Mouse (Mus musculus) embryo, embryonic 9.5 days (tissue): Measurements from ENCODE around the gene Zfp275.
"Not testable (repeated sequence)": the region's sequence is repeated elsewhere in the genome, so short reads cannot be mapped to it uniquely, and the experiment has no call there.

ENCODE experiments used
- DNase-seq: peaks from one replicate; pipeline ENCODE4 v3.0.0-alpha.2; 2017; ENCODE audit errors: extremely low spot score

Gene Zfp275

DNA sequence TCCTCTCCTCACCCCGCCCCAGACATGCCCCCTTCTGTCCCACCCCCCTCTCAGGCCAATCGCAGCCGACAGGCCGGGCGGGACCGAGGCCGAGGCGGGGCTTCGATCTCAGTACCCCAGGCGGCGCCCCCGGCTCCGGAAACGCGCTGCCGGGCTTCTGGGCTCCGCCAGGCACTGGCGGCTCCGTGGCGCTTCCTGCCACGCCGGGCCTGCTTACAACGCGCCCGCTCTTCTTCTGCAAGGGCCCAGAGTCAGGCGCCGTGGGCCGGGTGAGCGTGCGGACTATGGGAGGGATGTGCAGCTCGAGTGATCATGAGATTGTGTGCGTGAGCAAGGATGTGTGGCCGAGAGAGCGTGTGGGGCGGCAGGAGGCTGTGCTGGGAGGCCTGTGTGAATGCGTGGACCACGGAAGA lies at the start of gene Zfp275:
Gene Zfp275, plus strand, starts transcription at position 139 of the 413 bp plus-strand sequence.
- peak; percentile 77 for DNase-seq

DNA sequence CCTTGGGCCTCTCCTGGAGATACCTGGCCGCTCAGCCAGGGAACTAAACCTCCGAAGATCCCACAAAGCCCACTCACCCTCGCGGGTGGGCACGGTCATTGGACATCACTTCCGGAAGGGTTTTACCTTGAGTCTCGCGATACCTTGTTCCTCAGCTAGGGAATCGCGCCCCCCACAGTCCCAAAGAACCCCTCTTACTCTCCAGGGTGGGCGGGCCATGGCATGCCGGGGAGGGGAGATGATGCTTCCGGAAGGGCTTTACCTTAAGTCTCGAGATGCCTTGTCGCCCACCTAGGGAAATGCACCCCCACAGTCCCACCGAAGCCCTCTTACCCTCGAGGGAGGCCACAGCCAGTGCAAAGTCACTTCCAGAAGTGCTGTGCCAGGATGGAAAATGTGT lies 49.5 kb upstream of the Zfp275 start, which contains the start of the genes Xlr5a and Xlr5c:
Gene Xlr5a, minus strand, starts transcription at position 101 of the 400 bp plus-strand sequence.
Gene Xlr5c, minus strand, starts transcription at position 101 of the 400 bp plus-strand sequence.
- DNase-seq: not testable (repeated sequence)

DNA sequence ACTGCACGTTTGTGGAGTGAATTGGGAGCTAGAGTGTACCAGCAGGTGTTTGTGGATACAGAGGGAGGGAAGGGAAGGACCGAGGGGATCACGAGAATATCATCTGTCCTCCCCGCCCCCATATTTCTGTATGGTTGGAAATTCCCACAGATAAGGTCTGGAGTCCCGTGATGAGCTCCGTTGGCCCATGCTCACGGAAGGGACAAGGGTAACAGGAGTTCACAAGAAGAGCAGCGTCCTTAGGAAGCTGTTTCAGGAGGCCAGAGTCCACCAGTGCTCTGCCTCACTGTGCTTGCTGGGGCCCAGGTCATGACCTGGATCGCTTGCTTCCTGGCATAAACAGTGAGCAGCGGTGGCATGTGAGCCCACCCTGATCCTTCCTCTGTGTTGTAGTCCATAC lies 46.7 kb upstream of the Zfp275 start:
- DNase-seq: not testable (repeated sequence)

DNA sequence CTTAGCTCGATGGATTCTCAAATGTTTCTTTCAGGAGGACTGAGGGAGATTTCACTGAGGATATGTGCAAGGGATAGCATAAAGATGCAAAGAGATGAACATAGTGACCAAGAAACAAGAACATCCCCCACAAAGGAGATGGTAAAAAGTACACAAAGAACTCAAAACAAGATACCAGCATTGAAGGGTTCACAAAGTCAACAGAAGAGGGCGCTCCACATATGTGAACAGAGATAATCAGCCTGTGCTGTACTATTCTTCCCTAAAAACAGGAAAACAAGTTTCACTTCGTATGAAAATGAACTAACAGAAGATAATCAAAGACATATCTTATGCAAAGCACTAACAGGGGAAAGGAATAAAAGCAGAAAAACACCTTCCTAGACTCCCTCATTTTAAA lies 29.9 kb upstream of the Zfp275 start:
- peak; percentile 1 for DNase-seq

DNA sequence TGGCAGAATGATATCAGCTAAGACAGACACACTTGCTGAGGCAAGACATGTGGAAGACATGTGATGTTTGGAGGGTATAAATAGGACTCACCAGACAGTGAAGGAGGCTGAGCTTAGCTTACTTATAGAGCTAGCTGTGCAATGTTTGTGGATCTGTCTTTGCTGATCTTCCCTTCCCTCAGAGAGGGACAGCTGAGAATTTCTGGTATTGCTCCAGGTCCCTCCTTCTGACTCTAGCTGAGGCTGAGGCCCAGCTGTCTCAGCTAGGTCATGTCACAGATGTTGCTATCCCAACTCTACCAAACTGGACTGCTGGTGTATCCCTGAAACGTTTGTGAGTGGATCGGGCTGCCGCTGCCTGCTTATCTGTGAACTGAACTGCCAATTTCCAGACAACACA lies 21.4 kb upstream of the Zfp275 start:
- no peak for DNase-seq

DNA sequence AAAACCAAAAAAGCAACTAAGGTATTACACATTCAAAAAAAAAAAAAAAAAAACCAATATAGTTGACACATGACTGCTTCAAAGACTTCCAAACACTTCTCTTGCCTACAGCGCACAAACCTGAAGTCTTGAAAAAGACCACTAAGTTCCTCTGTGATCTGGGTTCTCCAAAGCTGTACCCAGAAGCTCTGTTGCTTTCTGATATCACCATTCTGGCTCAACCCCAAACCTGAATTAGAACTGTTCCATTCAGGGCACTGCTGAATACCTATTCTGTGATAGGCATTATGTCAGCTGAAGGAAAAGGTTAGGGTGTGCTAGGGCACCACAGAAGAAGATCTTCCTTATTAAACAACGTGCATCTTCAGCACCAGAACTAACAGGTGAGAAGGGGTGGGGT lies 15.2 kb upstream of the Zfp275 start:
- no peak for DNase-seq

DNA sequence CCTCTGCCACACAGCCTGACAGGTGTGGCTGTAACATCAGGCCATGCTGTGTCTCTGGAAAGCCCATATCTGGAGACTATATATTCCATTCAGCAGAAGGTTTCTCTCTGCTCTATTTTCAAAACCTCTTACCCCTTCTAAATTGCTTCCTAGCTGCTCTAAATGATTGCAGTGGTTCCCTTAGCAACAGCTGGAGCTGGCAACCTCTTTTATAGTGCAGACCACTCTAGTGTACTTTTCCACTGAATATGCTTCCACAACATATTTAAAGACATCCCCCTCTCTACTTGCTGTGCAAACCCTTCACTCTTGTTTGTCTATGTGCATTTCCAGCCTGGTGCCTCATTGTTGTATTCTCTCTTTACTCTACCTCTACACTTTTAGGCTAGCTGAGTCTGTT lies 8.9 kb upstream of the Zfp275 start:
- DNase-seq: no peak

DNA sequence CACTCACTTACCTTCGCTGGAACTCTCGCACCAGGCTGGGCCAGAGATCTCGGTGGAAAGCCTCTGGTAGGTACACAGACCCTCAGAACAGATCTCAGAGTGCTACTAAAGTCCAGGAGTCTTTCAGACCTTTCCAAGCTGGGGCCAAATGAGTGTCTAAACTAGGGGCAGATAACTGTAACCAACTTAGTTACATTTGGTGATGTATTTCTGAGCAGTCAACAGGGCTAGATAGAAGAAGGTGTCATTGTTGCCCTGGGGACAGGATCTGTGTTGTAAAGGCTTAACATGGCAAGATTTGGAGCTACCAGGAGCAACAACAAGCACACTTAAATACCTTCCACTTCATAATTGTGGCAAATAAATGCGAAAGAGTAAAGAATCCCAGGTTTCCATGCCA lies 5.7 kb upstream of the Zfp275 start, which contains the start of gene Gm45015:
Gene Gm45015, minus strand, starts transcription at position 101 of the 400 bp plus-strand sequence.
- DNase-seq: no peak

DNA sequence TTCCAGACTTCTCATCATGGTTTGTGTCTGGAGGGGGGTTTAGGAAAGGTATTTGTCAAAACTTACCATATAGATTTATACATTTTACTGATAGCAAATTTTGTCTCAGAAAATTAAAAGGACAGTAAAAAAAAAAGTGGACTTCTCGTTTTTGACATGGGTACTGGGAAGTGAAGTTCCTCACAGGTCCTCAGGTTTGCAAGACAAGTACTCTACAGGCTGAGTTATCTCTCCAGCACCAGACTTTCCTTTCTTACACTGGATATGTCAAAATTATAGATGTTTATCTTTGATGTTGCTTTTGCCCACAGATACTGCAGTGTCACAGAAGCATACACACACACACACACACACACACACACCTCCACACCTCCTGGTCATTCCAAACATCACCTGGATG lies 948 bp upstream of the Zfp275 start:
- no peak for DNase-seq

DNA sequence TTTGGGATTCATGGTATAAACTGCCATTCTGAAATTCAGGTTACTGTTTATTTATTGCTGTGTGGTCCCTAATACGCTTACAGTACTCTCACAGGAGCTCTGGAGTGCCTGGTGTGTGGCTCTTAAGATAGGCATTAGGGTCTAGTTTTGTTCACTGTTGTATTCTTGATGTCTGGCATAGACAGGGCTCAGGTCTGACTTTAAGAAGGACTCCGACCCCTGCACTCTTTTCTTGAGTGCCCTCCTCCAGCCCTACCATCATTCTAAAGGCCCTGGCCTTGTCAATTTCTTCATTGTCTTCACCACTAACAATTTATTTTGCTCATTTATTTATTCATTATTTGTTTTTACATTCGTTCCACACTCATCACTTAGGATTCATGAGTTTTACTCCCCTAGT lies 353 bp upstream of the Zfp275 start:
- no peak for DNase-seq

DNA sequence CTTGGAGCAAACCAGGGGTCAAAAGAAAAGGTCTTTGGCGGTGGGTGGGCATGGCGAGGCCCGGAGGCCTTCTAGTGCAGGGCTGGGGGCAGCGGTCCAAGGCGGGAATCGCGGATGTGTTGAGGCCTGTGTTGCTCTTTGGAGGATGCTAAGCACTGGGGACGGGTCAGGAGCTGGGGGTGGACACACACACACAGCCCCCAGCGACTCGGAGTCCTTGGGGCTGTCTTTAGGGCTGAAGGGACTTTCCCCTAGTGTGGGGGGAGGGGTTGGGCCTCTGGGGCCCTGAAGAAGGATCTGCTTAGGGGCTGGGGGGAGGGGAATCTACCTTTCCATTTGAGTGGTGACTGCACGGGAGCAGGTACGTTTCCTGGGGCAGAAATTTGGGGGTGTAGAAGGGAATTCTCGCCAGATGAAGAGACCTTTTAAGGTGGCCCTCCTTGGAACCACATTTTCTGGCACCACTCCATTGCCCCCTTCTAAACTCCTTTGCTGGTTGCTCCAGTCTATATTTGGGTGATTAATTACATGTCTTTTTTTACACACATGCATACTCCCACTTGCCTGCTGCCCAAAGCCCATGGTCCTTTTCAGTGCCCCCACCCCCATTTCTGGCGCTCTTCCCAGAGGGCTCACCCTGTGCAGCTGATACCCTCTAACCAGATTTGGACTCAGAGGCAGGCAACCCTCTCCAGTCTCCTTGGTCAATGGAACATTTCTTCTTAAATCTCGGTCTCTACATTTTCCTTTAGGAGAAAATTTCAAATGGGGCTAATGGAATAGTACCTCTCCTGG lies 717 bp downstream of the Zfp275 start:
- no peak for DNase-seq

DNA sequence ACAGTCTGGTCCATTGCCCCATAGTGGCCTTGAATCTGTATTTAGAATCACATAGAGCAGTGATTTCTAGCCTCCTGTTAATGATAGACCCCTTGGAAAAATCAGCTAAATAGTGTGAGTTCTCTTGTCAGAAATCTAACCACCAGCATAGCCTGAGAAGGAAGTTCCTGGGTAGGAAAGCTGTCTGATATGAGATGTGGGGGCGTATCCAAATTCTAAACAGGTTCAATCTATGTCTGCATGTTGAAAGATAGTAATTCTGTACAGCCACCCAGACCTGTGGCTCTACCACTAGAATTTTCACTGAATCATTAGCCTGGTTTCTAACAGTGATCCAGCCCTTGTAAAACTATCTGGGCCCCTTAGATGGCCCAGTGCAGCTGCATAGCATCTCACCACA lies 1.4 kb downstream of the Zfp275 start:
- DNase-seq: no peak

DNA sequence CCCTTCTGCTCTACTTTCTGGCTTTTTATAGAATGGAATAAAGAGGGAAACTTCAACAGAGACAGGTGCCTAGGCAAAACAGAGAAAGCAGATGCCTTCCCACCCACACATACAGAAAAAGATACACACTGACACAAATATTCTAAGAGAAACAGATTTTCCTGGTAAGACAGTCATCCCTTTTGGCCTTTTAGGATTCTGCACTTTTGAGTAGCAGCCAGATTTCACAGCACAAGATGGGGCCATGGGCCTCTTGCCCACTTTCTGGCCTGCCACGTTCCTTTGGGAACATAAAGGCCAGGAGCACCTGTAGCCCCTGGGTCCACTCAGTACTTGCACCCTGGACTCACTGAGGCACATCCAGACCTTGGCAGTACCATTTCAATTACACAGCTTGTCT lies 1.9 kb downstream of the Zfp275 start:
- no peak for DNase-seq

DNA sequence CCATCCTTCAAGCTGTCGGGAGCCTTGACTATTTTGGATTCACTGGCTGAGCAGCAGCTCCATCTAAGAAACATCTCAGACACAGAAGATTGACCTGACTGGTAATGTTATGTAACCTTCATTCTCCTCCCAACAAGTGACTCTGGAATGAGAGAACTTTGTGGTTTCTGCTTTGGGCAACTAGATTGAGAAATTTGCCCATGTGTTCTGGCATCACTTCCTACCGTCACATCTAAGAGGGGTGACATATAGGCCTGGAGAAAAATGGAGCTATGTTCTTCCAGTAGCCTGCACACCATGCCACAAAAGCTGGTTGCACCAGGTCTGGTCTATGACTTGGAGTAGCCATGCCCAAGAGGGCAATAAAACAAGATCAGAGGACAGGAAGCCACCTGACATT lies 13.7 kb downstream of the Zfp275 start:
- DNase-seq: no peak

DNA sequence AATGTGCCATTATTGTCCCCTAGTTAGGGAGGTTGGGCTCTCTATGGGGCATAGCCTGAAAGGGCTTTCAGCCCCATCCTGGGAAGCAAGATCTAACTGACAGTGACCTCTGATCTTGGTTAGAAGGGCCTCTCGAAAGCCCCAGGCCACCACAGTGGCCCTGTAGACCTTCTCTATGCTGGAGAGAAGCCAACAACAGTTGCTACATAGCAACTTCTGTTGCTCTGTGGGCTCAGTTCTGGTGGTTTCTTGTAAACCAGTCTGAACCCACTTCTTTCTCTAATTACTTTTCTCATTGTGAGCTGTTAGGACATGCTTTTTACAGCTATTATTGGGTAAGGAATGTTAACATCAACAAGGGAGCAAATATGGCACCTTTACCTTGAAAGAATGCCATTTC lies 14.3 kb downstream of the Zfp275 start:
- DNase-seq: no peak

DNA sequence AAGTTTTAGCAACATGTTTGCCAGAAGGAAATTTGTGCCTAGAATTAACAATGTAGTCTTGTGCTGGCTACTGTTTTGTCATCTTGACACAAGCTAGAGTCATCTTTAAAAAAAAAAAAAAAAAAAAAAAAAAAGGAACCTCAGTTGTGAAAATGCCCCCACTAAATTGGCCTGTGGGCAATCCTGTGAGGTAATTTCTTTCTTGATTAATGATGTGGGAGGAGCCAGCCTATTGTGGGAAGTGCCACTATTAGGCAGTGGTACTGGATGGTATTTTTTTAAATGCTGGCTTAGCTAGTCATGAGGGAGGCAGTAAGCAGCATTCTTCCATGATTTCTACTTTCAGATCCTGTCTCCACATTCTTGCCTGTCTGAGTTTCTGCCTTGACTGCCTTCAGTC lies 20.9 kb downstream of the Zfp275 start:
- no peak for DNase-seq

DNA sequence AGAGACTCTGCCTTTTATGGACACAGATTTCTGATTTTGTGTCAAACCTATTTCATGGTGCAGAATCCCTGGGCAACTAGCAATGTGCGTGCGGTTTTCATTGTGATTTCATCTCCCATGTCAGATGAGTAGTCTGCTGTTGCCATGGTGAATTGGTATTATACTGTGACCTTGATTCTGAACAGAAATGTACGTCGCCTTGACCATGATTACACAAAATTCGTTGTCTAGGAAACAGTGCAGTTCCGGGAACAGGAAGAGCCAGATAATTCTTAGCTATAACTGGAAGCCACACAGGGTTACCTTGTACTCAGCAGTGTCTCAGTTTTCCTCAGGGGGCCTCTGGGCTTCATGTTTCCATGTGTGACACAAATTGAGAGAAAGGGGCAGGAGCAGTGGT lies 42.0 kb downstream of the Zfp275 start:
- no peak for DNase-seq

DNA sequence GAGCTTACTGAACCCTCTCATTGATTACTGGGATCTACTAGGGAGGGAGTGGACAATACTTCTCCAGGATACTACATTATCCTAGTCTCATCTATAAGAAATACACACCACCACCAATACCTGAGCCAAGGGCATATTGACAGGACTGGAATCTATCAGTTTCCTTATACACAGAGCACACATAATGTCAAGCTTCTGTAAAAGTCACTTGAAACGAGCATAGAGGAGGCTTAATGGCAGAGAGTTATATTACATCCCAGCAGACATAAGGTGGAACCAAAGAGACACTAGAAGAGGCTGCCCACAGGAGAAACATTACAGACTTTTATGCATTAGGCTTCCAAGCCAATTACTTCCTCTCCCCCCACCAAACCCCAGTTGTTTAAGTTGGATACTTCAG lies 42.5 kb downstream of the Zfp275 start:
- no peak for DNase-seq

DNA sequence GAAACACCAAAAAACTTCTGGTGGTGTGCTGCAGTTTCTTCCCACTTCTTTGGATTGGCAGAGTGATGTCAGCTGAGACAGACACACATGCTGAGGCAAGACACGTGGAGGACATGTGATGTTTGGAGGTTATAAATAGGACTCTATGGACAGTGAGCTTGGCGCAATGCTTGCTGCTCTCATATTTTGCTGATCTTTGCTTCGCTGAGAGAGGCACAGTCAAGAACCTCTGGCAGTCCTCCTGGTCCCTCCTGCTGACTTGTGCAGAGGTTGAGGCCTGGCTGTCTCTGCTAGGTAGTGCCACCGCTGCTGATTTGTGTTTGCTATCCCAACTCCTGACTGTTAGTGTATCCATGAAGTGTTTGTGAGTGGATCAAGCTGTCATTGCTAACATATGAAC lies 49.1 kb downstream of the Zfp275 start:
- no peak for DNase-seq

DNA sequence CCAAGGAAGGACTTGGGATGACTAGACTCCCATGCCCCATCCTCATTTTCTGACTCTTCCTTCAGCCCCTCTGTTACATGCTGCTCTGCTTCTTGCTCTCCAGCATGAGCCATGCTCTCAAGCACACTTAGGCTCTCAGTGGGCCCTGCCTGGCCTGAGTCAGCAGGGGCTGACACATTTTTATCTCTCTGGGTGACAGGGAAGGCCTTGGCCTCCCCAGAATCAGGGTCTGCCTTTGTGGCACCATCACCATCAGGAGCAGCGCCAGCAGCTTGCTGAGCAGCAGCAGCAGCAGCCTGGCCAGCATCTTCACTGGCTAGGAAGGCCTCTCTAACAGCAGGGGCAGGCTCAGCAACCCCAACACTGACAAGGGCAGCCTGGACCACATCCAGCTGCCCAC lies 54.0 kb downstream of the Zfp275 start:
- no peak for DNase-seq

DNA sequence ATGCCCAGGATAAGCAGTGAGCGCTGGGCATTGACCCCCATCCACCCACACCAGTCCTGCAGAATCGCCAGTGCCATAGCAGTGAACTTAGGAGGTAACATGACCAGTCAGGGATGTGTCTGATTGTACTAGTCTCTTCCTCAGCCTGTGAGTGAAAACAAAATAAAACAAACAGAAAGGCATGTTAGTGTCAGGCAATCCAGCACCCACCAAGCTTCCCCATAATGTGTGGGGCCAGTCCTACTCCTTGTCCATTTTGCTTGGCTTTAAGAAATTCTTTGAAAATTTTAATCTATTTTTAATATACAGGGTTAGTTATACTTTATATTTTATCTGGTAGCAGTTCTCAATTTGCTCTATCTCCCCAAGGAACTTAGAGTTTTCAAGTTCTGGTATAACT lies 56.2 kb downstream of the Zfp275 start, which contains the start of gene Gm18336:
Gene Gm18336, minus strand, starts transcription at position 101 of the 400 bp plus-strand sequence.
- DNase-seq: not testable (repeated sequence)

DNA sequence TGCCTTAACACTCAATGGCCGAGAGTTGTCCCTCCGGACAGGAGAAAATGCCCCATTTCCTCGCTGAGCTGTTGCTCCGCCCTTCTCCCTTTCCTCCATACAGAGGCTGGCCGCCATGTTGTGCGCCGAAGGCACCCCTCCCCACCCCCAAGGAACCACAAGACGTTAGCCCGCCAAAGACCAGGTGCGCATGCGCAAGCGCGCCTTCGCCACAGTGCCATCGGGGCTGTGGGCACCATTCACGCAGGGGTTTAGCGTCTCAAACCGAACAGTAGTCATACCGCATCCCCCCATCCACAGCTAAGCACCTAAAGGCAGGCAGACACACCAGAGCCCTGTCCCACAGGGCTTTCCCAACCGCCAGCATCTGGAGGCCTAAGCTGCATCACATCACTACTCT lies 58.5 kb downstream of the Zfp275 start:
- no peak for DNase-seq

DNA sequence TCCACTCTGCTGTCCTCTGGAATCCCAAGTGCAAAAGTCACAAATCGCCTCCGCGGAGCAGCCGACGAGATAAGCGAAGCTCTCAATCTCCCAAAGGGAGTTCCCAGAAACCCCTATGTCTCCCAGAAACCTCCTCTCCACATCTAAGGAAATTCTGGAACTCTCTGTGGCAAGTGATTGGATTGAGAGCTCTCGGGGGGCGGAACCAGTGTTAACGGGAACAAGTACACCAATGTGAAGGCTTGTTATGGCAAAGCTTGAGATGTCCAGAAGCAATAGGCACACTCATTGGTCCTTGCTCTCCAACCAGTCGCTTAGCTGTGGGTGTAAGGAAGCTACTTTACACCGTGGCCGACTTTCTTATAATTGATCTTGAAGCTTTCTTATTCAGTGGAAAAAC lies 59.2 kb downstream of the Zfp275 start:
- DNase-seq: no peak
